Mouse (Mus musculus): ENCODE data around the gene Hif3a. TPM values are rescaled to one million over a fixed set of nuclear protein-coding genes. Genes with fewer than 3 reads are reported as not detected.

Hif3a gene
- polyA plus RNA-seq, 1 experiment = 11.9 TPM

DNA sequence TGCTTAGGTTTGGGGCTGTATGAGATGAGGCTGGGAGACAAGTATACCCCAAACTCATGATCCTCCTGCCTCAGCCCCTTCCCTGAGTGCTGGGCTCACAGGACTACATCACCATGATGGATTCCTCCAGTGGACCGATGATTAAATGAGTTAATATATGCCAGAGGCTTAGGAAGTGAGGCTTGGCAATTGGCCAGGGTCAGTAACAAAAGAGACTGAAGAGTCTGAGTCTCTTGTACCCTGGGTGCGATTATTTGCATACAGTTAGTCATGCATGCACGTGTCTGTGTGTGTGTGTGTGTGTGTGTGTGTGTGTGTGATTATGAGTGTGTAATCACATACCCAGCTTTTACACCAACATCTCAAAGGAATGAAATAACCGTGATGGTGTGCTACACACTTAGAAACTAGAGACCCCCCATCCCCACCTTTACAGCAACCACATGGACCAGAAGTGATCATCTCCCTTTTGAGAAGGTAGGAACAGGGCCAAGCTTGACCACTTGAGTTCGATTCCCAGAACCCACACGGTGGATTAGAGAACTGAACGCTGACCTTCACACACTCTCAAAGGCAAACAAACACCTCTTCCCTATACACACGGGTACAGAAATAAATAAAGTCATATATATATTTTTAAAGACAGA lies 3.3 kb downstream of the Hif3a start:
- Histone ChIP-seq H3K27ac (ENCODE audit: insufficient read depth, low read length) (peak overlapping the region; percentile 71), H3K36me3 (ENCODE audit: control insufficient read depth, insufficient read depth, low read length, poor library complexity, severe bottlenecking) (no peaks in the 10 kb centered on the region), H3K9ac (ENCODE audit: low read depth, poor library complexity, severe bottlenecking) (peak overlapping the region; percentile 42; the same call in 1 of the 2 replicates), H3K4me3 (ENCODE audit: low read depth, low read length) (no peak overlapping the region), H3K27me3 (ENCODE audit: control insufficient read depth, insufficient read depth, low read length, poor library complexity, severe bottlenecking) (no peaks in the 10 kb centered on the region), H3K9me3 (replicated peaks; ENCODE audit: control insufficient read depth, insufficient read depth, low read length, poor library complexity, severe bottlenecking) (no peaks in the 10 kb centered on the region), H3K4me1 (ENCODE audit: control insufficient read depth, insufficient read depth, low read length) (peaks cover 1% of the 10 kb centered on the region)
- TF ChIP-seq CTCF (IDR thresholded peaks at IDR 0.05; ENCODE audit: low read depth, low read length) (no peak), EP300 (IDR thresholded peaks at IDR 0.05; ENCODE audit: insufficient read depth, low read depth, low read length) (no peak), POLR2A (IDR thresholded peaks at IDR 0.05; ENCODE audit: insufficient read depth, low read length) (no peak)

DNA sequence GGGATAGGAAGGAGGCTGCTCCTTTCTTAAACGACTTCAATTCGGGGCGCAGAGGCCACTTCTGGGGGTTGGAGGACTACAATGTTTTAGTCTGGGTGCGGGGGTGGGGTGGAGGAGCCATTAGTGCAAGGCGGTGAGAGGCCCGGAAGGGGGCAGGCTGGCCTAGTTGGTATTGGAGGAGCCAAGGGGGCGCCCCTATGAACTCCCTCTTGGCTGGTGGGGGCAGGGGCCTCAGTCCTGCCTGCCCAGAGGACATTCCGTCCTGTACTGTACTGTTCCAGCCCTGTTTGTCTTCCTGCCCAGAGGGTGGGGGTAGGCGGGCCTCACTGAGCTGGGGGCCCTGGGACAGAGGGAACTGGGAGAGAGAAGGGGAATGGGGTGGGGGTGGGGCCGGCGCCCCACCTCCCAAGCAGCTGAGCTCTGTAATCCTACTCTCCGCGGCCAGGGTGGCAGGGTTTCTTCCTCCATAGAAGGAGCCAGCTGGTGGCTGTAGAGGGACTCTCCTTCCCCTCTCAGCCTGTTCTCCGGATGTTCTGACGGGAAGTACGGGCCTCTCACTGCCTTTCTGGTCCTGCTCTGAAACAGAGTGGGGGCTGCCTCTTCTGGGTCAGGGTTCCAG lies 4.0 kb downstream of the Hif3a start:
- peak overlapping the region; percentile 24; the same call in 1 of the 2 replicates for H3K4me3 ChIP-seq (ENCODE audit: low read depth, low read length)
- peak overlapping the region; percentile 71 for H3K27ac ChIP-seq (ENCODE audit: insufficient read depth, low read length)
- no peak for TF ChIP-seq POLR2A (IDR thresholded peaks at IDR 0.05; ENCODE audit: insufficient read depth, low read length)
- no peak for TF ChIP-seq CTCF (IDR thresholded peaks at IDR 0.05; ENCODE audit: low read depth, low read length)
- no peak for TF ChIP-seq EP300 (IDR thresholded peaks at IDR 0.05; ENCODE audit: insufficient read depth, low read depth, low read length)
- H3K27me3 ChIP-seq (ENCODE audit: control insufficient read depth, insufficient read depth, low read length, poor library complexity, severe bottlenecking) = no peaks in the 10 kb centered on the region
- H3K36me3 ChIP-seq (ENCODE audit: control insufficient read depth, insufficient read depth, low read length, poor library complexity, severe bottlenecking) = no peaks in the 10 kb centered on the region
- H3K9ac ChIP-seq (ENCODE audit: low read depth, poor library complexity, severe bottlenecking) = peak overlapping the region; percentile 42; the same call in 1 of the 2 replicates
- no peaks in the 10 kb centered on the region for H3K9me3 ChIP-seq (replicated peaks; ENCODE audit: control insufficient read depth, insufficient read depth, low read length, poor library complexity, severe bottlenecking)
- peaks cover 1% of the 10 kb centered on the region for H3K4me1 ChIP-seq (ENCODE audit: control insufficient read depth, insufficient read depth, low read length)

GRCm38 (mm10) chr7:17056601-17057523 lies 5.4 kb downstream of the Hif3a start:
- no peaks in the 10 kb centered on the region for H3K9me3 ChIP-seq (replicated peaks; ENCODE audit: control insufficient read depth, insufficient read depth, low read length, poor library complexity, severe bottlenecking)
- H3K27ac ChIP-seq (ENCODE audit: insufficient read depth, low read length) = peak overlapping the region; percentile 51
- H3K4me3 ChIP-seq (ENCODE audit: low read depth, low read length) = peak overlapping the region; percentile 83
- TF ChIP-seq POLR2A (IDR thresholded peaks at IDR 0.05; ENCODE audit: insufficient read depth, low read length) = no peak
- no peak for TF ChIP-seq CTCF (IDR thresholded peaks at IDR 0.05; ENCODE audit: low read depth, low read length)
- no peak for TF ChIP-seq EP300 (IDR thresholded peaks at IDR 0.05; ENCODE audit: insufficient read depth, low read depth, low read length)
- no peaks in the 10 kb centered on the region for H3K36me3 ChIP-seq (ENCODE audit: control insufficient read depth, insufficient read depth, low read length, poor library complexity, severe bottlenecking)
- H3K27me3 ChIP-seq (ENCODE audit: control insufficient read depth, insufficient read depth, low read length, poor library complexity, severe bottlenecking) = no peaks in the 10 kb centered on the region
- peaks cover 1% of the 10 kb centered on the region for H3K4me1 ChIP-seq (ENCODE audit: control insufficient read depth, insufficient read depth, low read length)
- peak overlapping the region; percentile 65 for H3K9ac ChIP-seq (ENCODE audit: low read depth, poor library complexity, severe bottlenecking)

DNA sequence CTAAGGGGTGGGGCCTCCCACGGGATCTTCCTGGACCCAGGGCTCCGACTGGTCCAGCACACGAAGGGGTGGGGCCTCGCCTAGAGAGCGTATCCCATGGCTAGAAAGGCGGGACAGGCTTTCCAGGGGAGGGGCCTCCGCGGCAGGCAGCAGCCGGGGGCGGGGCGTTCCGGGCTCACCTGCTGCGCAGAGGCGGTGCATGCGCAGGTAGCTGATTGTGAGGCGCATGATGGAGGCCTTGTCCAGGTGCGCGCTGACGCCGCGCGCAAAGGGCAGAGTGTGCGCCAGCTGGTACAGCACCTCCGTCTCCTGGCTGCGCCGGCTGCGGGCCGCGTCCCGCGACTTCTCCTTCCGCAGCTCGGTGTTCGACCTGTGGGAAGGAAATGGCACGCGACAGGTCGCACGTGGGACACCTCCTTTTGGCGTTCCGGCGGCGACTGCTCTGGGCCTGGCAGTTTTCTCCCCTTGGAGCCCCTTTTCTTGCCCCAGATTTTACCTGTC lies 6.1 kb downstream of the Hif3a start:
- Histone ChIP-seq H3K9ac (ENCODE audit: low read depth, poor library complexity, severe bottlenecking) (peak overlapping the region; percentile 65), H3K4me1 (ENCODE audit: control insufficient read depth, insufficient read depth, low read length) (peaks cover 1% of the 10 kb centered on the region), H3K36me3 (ENCODE audit: control insufficient read depth, insufficient read depth, low read length, poor library complexity, severe bottlenecking) (no peaks in the 10 kb centered on the region), H3K27ac (ENCODE audit: insufficient read depth, low read length) (peak overlapping the region; percentile 31), H3K4me3 (ENCODE audit: low read depth, low read length) (peak overlapping the region; percentile 83), H3K27me3 (ENCODE audit: control insufficient read depth, insufficient read depth, low read length, poor library complexity, severe bottlenecking) (no peaks in the 10 kb centered on the region), H3K9me3 (replicated peaks; ENCODE audit: control insufficient read depth, insufficient read depth, low read length, poor library complexity, severe bottlenecking) (no peaks in the 10 kb centered on the region)
- peak; percentile 86 for TF ChIP-seq POLR2A (IDR thresholded peaks at IDR 0.05; ENCODE audit: insufficient read depth, low read length)
- TF ChIP-seq CTCF (IDR thresholded peaks at IDR 0.05; ENCODE audit: low read depth, low read length) = no peak
- TF ChIP-seq EP300 (IDR thresholded peaks at IDR 0.05; ENCODE audit: insufficient read depth, low read depth, low read length) = 0 out of 2 replicates have a peak, but pooled peaks have one; percentile 33

- peaks cover 1% of the 10 kb centered on the region for H3K4me1 ChIP-seq (ENCODE audit: control insufficient read depth, insufficient read depth, low read length)
- no peak overlapping the region for H3K27ac ChIP-seq (ENCODE audit: insufficient read depth, low read length)
- H3K9me3 ChIP-seq (replicated peaks; ENCODE audit: control insufficient read depth, insufficient read depth, low read length, poor library complexity, severe bottlenecking) = no peaks in the 10 kb centered on the region
Observed at GRCm38 (mm10) chr7:17055287-17055946, 6.8 kb downstream of the Hif3a start.

More at GRCm38 (mm10) chr7:17055287-17055946, 6.8 kb downstream of the Hif3a start:
- TF ChIP-seq EP300 (IDR thresholded peaks at IDR 0.05; ENCODE audit: insufficient read depth, low read depth, low read length) = no peak
- TF ChIP-seq POLR2A (IDR thresholded peaks at IDR 0.05; ENCODE audit: insufficient read depth, low read length) = no peak
- TF ChIP-seq CTCF (IDR thresholded peaks at IDR 0.05; ENCODE audit: low read depth, low read length) = no peak
- no peak overlapping the region for H3K9ac ChIP-seq (ENCODE audit: low read depth, poor library complexity, severe bottlenecking)
- no peaks in the 10 kb centered on the region for H3K36me3 ChIP-seq (ENCODE audit: control insufficient read depth, insufficient read depth, low read length, poor library complexity, severe bottlenecking)
- H3K27me3 ChIP-seq (ENCODE audit: control insufficient read depth, insufficient read depth, low read length, poor library complexity, severe bottlenecking) = no peaks in the 10 kb centered on the region
- no peak overlapping the region for H3K4me3 ChIP-seq (ENCODE audit: low read depth, low read length)
